Mouse (Mus musculus): ENCODE measurements around the gene Uhrf1bp1l. TPM values are rescaled to one million over a fixed set of nuclear protein-coding genes. Genes with fewer than 3 reads are reported as not detected.
A peak's percentile ranks its signal among the peaks of the same experiment; 100 is the strongest.

The Uhrf1bp1l gene
- polyA plus RNA-seq, 1 experiment from 2014 or later, result 33.5 TPM

DNA sequence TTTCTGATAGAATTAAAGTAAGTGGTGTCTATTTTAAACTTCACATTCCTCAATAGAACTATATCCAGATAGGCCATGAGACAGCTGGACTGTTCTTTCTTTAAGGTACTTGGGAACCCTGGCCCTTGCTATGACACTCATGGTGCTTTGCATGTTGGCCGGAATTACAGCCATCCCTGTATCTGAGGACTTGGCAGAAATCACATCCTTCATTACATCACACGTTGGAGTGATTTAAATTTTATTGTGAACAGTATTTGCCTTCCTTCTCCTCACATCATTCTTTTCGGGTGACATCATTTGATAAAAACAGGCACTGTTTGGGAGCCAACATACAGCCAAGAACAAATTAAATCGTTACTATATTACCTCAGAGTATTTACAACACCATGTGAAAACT lies 74.4 kb downstream of the Uhrf1bp1l start:
- 57% methylated on average over 4 of the region's 4 CpGs for WGBS
- Histone ChIP-seq H3K9me3 (ENCODE audit: control insufficient read depth, low read length) (no peaks in the 10 kb centered on the region), H3K4me1 (replicated peaks; ENCODE audit: control insufficient read depth, insufficient read depth, low read length) (no peaks in the 10 kb centered on the region), H3K4me3 (ENCODE audit: low read length) (no peak overlapping the region), H3K36me3 (ENCODE audit: control insufficient read depth, insufficient read depth, low read length) (peaks cover 13% of the 10 kb centered on the region), H3K9ac (ENCODE audit: low read length) (no peak overlapping the region), H3K27me3 (ENCODE audit: control insufficient read depth, insufficient read depth, low read depth, low read length) (no peaks in the 10 kb centered on the region), H3K4me2 (ENCODE audit: low read depth, low read length) (no peak overlapping the region), H3K27ac (ENCODE audit: low read length) (no peak overlapping the region)
- no peak for ATAC-seq (ENCODE audit: low read depth)

DNA sequence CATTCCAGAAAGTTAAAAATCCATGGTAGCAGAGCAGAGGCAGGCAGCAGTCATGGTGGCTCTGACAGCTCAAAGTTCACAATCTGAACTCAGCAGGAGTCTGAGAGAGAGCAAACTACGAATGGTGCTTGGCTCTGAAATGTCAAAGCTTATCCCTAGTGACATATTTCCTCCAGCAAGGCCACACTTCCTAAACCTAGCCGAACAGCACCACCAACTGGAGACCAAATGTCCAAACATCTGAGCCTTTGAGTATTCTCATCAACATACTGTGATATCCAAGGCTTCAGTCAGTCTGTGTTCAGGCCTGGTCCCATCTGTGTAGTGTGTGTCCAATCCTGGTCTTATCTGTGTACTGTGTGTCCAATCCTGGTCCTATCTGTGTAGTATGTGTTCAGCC lies 79.1 kb downstream of the Uhrf1bp1l start:
- Histone ChIP-seq H3K36me3 (ENCODE audit: control insufficient read depth, insufficient read depth, low read length) (no peaks in the 10 kb centered on the region), H3K27ac (ENCODE audit: low read length) (no peak overlapping the region), H3K4me3 (ENCODE audit: low read length) (no peak overlapping the region), H3K4me2 (ENCODE audit: low read depth, low read length) (no peak overlapping the region), H3K27me3 (ENCODE audit: control insufficient read depth, insufficient read depth, low read depth, low read length) (no peaks in the 10 kb centered on the region), H3K4me1 (replicated peaks; ENCODE audit: control insufficient read depth, insufficient read depth, low read length) (no peaks in the 10 kb centered on the region), H3K9me3 (ENCODE audit: control insufficient read depth, low read length) (no peaks in the 10 kb centered on the region), H3K9ac (ENCODE audit: low read length) (no peak overlapping the region)
- WGBS, result 42% methylated on average over 2 of the region's 2 CpGs
- ATAC-seq (ENCODE audit: low read depth), result peak; percentile 36; the same call in 1 of the 2 replicates

DNA sequence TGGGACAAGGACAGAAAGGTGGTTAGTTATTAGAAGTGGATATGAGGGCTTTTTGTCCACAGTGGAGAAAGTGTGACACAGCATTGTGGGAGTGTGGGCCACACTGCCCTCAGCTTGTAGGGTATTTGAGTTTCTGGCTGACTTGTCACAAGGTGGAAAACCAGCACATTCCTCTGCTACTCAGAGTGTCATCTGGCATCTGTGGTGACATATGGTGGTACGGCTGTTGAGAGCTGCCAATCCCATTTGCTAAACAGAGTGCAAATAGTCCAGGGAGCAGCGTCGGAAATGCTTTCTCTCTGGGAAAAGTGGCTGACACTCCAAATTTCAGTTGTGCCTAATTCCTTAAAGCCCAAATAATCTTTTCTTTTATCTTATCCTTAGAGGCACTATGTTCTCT lies 82.1 kb downstream of the Uhrf1bp1l start:
- no peaks in the 10 kb centered on the region for H3K36me3 ChIP-seq (ENCODE audit: control insufficient read depth, insufficient read depth, low read length)
- ATAC-seq (ENCODE audit: low read depth), result no peak
- H3K4me3 ChIP-seq (ENCODE audit: low read length), result no peak overlapping the region
- H3K4me1 ChIP-seq (replicated peaks; ENCODE audit: control insufficient read depth, insufficient read depth, low read length), result no peaks in the 10 kb centered on the region
- 34% methylated on average over 3 of the region's 3 CpGs for WGBS
- H3K9me3 ChIP-seq (ENCODE audit: control insufficient read depth, low read length), result no peaks in the 10 kb centered on the region
- no peaks in the 10 kb centered on the region for H3K27me3 ChIP-seq (ENCODE audit: control insufficient read depth, insufficient read depth, low read depth, low read length)
- H3K9ac ChIP-seq (ENCODE audit: low read length), result no peak overlapping the region
- no peak overlapping the region for H3K27ac ChIP-seq (ENCODE audit: low read length)
- no peak overlapping the region for H3K4me2 ChIP-seq (ENCODE audit: low read depth, low read length)

DNA sequence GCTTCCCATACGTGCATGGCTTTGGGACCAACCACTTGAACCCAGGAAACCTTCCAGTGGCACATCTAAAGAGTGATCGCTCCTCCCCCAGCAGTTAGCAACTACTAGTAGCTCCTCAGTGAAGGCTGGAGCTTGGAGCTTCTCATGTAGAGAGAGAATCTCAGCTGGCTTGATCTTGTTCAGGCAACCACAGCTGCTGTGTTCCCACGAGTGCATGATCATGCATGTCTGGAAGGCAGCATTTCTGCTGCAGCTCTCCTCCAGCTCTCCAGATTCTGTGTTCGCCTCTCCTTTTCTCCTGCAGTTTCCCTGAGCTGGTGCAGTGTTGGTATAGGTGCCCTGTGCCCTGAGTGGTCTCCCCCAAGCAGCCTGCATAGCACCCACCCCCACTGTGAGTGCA lies 87.5 kb downstream of the Uhrf1bp1l start:
- no peak for ATAC-seq (ENCODE audit: low read depth)
- Histone ChIP-seq H3K27me3 (ENCODE audit: control insufficient read depth, insufficient read depth, low read depth, low read length) (no peaks in the 10 kb centered on the region), H3K9ac (ENCODE audit: low read length) (no peak overlapping the region), H3K27ac (ENCODE audit: low read length) (no peak overlapping the region), H3K4me2 (ENCODE audit: low read depth, low read length) (no peak overlapping the region), H3K4me1 (replicated peaks; ENCODE audit: control insufficient read depth, insufficient read depth, low read length) (no peaks in the 10 kb centered on the region), H3K9me3 (ENCODE audit: control insufficient read depth, low read length) (no peaks in the 10 kb centered on the region), H3K36me3 (ENCODE audit: control insufficient read depth, insufficient read depth, low read length) (no peaks in the 10 kb centered on the region), H3K4me3 (ENCODE audit: low read length) (no peak overlapping the region)
- whole genome bisulfite sequencing, result 71% methylated on average over 4 of the region's 4 CpGs

DNA sequence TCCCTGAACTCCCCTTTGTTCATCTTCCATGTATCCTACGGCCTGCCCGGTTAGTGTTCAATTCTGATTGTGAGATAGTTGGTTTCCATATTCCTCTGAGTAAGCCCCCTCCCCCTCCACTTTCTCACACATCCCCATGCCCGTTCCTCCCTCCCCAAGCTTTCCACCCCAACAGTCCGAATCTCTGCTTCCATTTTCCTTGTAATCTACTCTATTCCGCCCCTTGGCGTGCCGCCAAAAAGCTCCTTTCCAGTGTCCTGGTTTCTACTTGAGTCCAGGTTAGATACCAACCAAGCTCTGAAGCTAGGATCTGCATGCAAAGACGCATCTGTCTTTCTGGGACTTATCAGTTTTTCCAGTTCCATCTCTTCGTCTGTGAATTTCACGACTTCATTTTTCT lies 88.4 kb downstream of the Uhrf1bp1l start:
- Histone ChIP-seq H3K27me3 (ENCODE audit: control insufficient read depth, insufficient read depth, low read depth, low read length) (no peaks in the 10 kb centered on the region), H3K4me2 (ENCODE audit: low read depth, low read length) (no peak overlapping the region), H3K9ac (ENCODE audit: low read length) (no peak overlapping the region), H3K4me3 (ENCODE audit: low read length) (no peak overlapping the region), H3K4me1 (replicated peaks; ENCODE audit: control insufficient read depth, insufficient read depth, low read length) (no peaks in the 10 kb centered on the region), H3K9me3 (ENCODE audit: control insufficient read depth, low read length) (no peaks in the 10 kb centered on the region), H3K36me3 (ENCODE audit: control insufficient read depth, insufficient read depth, low read length) (no peaks in the 10 kb centered on the region), H3K27ac (ENCODE audit: low read length) (no peak overlapping the region)
- no peak for ATAC-seq (ENCODE audit: low read depth)
- WGBS, result 71% methylated on average over 10 of the region's 10 CpGs

DNA sequence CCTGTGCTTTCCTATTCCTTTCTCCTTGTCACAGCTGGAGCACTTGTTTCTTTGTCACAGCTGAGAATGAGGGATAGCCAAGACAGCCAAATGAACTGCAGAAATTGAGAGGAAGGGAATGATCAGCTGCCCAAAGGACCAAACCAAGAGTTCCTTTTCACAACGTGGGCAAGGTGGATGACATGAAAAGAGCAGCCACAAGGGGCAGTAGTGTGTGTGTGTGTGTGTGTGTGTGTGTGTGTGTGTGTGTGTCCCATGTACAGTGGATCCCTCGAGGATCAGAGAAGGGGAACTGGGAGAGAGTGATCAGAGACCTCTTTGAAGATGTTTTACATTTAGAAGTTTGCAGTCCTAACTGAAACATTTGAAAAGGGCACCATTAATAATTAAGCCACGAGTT lies 92.7 kb downstream of the Uhrf1bp1l start:
- no peak overlapping the region for H3K4me3 ChIP-seq (ENCODE audit: low read length)
- WGBS, result 34% methylated on average over 3 of the region's 3 CpGs
- no peak overlapping the region for H3K9ac ChIP-seq (ENCODE audit: low read length)
- no peaks in the 10 kb centered on the region for H3K4me1 ChIP-seq (replicated peaks; ENCODE audit: control insufficient read depth, insufficient read depth, low read length)
- ATAC-seq (ENCODE audit: low read depth), result no peak
- no peak overlapping the region for H3K4me2 ChIP-seq (ENCODE audit: low read depth, low read length)
- H3K27ac ChIP-seq (ENCODE audit: low read length), result no peak overlapping the region
- H3K36me3 ChIP-seq (ENCODE audit: control insufficient read depth, insufficient read depth, low read length), result no peaks in the 10 kb centered on the region
- H3K9me3 ChIP-seq (ENCODE audit: control insufficient read depth, low read length), result no peaks in the 10 kb centered on the region
- no peaks in the 10 kb centered on the region for H3K27me3 ChIP-seq (ENCODE audit: control insufficient read depth, insufficient read depth, low read depth, low read length)

DNA sequence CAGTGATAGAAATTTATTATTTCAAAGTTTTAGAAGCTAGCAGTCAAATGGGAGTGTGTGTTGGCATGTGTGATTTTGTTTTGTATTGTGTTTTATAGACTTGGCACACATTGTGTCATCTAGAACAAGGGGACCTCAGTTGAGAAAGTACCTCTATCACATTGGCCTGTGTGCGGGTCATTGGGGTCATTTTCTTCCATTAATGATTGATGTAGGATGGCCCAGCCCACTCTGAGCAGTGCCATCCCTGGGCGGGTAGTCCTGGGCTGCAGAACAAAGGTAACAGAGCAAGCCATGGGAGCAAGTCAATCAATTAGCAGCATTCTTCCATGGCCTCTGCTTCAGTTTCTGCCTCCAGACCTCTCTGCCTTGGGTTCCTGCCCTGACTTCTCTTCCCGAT lies 94.0 kb downstream of the Uhrf1bp1l start:
- Histone ChIP-seq H3K27ac (ENCODE audit: low read length) (no peak overlapping the region), H3K9ac (ENCODE audit: low read length) (no peak overlapping the region), H3K27me3 (ENCODE audit: control insufficient read depth, insufficient read depth, low read depth, low read length) (no peaks in the 10 kb centered on the region), H3K36me3 (ENCODE audit: control insufficient read depth, insufficient read depth, low read length) (no peaks in the 10 kb centered on the region), H3K9me3 (ENCODE audit: control insufficient read depth, low read length) (no peaks in the 10 kb centered on the region), H3K4me2 (ENCODE audit: low read depth, low read length) (no peak overlapping the region), H3K4me3 (ENCODE audit: low read length) (no peak overlapping the region), H3K4me1 (replicated peaks; ENCODE audit: control insufficient read depth, insufficient read depth, low read length) (no peaks in the 10 kb centered on the region)
- no peak for ATAC-seq (ENCODE audit: low read depth)
- WGBS, result 72% methylated on average over 3 of the region's 3 CpGs

DNA sequence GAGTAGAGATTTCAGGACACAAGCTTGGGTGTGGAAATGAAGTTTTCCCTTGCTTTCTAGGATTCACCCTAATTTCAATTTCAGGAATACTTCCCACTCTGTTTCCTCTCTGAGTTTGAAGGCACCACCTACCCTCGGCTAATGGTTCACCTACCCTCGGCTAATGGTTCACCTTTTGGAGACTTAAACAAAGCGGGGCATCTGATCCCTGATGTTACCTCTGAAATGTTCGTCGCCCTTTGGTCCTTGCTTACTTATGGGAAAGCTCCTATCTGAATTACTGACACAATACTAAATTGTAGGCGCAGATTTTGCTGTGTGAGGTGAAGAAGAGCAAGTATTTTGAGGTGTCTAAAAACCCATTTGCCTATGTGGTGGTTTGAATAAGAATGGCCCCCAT lies 106.2 kb downstream of the Uhrf1bp1l start:
- Histone ChIP-seq H3K36me3 (ENCODE audit: control insufficient read depth, insufficient read depth, low read length) (no peaks in the 10 kb centered on the region), H3K27me3 (ENCODE audit: control insufficient read depth, insufficient read depth, low read depth, low read length) (no peaks in the 10 kb centered on the region), H3K27ac (ENCODE audit: low read length) (no peak overlapping the region), H3K9ac (ENCODE audit: low read length) (no peak overlapping the region), H3K4me1 (replicated peaks; ENCODE audit: control insufficient read depth, insufficient read depth, low read length) (no peaks in the 10 kb centered on the region), H3K9me3 (ENCODE audit: control insufficient read depth, low read length) (peaks cover 3% of the 10 kb centered on the region; the same call in 1 of the 2 replicates), H3K4me3 (ENCODE audit: low read length) (no peak overlapping the region), H3K4me2 (ENCODE audit: low read depth, low read length) (no peak overlapping the region)
- WGBS, result 88% methylated on average over 6 of the region's 6 CpGs
- ATAC-seq (ENCODE audit: low read depth), result no peak

DNA sequence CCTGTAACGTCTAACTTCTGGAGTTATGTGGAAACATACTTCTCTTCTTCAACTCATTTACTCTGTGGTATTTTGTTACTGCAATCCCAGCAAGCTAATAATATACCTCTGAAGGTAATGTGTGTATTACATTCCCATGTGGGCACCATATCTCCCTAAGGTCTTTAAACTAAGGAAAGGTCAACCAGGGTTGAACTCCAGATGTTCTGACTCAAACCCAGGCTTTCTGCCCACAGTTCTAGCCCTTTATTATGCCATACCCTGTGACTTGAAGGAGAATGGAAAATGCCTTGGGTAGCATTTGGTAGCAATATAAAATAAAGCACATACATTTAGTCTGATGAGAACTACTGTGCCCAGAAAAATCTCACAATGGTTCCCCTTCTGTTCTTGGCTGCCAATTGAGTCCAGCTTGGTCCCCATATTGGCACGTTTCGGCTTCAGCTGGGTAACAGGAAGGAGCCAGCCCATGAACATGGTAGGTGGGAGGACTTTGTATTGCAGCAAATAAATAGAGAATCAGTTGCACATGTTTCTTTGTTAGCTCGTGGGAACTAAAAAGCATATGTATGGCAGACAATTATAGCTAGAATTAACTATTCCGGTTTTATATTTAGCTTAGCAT lies 110.6 kb downstream of the Uhrf1bp1l start:
- no peaks in the 10 kb centered on the region for H3K9me3 ChIP-seq (ENCODE audit: control insufficient read depth, low read length)
- 71% methylated on average over 5 of the region's 5 CpGs for WGBS
- no peak for ATAC-seq (ENCODE audit: low read depth)

DNA sequence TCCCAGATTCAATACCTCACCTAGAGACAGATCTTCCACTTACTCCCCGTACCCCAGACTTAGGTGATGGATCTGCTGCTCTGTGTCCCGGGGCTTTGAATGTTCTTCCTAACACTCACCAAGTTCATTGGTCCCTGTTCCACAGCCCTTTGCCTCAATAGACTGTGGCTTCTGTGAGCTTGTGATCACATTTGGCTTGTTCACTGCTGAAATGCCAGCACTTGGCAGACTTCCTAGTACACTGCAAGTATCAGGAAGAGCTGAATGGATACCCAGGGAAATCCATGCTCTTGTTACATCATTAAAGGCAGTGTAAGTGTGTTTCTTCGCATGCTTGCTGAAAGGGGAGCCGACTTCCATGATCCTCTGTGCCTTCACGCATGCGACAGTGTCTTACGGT lies 111.5 kb downstream of the Uhrf1bp1l start:
- Histone ChIP-seq H3K4me3 (ENCODE audit: low read length) (no peak overlapping the region), H3K27ac (ENCODE audit: low read length) (no peak overlapping the region), H3K9ac (ENCODE audit: low read length) (no peak overlapping the region), H3K9me3 (ENCODE audit: control insufficient read depth, low read length) (no peaks in the 10 kb centered on the region), H3K4me1 (replicated peaks; ENCODE audit: control insufficient read depth, insufficient read depth, low read length) (no peaks in the 10 kb centered on the region), H3K27me3 (ENCODE audit: control insufficient read depth, insufficient read depth, low read depth, low read length) (no peaks in the 10 kb centered on the region), H3K4me2 (ENCODE audit: low read depth, low read length) (no peak overlapping the region), H3K36me3 (ENCODE audit: control insufficient read depth, insufficient read depth, low read length) (no peaks in the 10 kb centered on the region)
- 87% methylated on average over 7 of the region's 7 CpGs for WGBS
- ATAC-seq (ENCODE audit: low read depth), result no peak

More for the DNA sequence above, 110.6 kb downstream of the Uhrf1bp1l start:
- Histone ChIP-seq H3K27me3 (ENCODE audit: control insufficient read depth, insufficient read depth, low read depth, low read length) (no peaks in the 10 kb centered on the region), H3K36me3 (ENCODE audit: control insufficient read depth, insufficient read depth, low read length) (no peaks in the 10 kb centered on the region), H3K4me2 (ENCODE audit: low read depth, low read length) (no peak overlapping the region), H3K27ac (ENCODE audit: low read length) (no peak overlapping the region), H3K9ac (ENCODE audit: low read length) (no peak overlapping the region), H3K4me3 (ENCODE audit: low read length) (no peak overlapping the region), H3K4me1 (replicated peaks; ENCODE audit: control insufficient read depth, insufficient read depth, low read length) (no peaks in the 10 kb centered on the region)

All from lung, embryonic 16.5 days (tissue).